ENCODE assay signal across 8 mouse cellular contexts in the genomic region with DNA sequence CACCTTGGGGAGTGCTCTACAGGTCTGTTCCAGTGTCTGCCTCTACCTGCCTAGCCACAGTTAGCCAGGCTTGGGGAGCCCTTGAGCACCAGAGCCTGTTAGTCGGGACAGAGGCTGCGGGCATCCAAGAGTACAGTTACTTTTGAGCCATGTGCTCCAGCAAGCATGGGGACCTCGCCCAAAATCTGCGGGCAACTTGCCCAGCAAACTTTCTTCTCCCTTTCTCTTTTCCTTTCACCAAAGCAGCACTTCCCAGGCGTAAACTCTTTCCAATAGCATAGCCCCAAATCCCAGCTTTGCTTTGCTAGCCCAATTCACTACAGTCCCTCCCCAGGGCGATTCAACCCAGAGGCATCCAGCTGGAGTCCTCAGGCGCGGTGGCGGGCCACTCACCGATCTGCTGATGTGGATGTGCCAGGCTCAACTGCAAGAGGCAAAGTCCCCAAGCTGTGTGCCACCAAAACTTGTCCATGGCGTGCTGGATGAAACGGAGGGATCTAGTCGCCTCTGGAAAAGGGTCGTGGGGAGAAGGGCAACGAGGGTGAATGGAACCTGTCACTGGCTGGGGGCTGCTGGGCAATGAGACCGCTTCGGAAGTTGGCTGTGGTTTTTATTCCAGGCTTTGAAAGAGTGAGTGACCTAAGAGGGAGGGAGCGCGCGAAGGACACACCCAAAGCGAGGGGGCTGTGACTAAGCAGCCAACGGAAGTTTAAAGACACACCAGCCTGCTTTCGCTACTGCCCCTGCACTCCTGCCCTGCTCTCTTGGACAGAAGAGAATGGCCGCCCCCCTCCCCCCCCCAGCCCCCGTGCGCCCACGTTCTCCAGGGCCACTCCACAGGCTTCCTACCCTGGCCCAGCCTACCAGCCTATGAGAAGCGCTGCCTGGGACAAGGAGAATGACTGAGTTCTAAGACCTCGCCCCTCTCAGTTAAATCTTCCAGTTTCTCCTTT. TPM values are rescaled to one million over a fixed set of nuclear protein-coding genes. Genes with fewer than 3 reads are reported as not detected.
DNase-seq lines count a peak whose midpoint lies in the region; ATAC-seq and TF ChIP-seq lines count a peak whose summit lies in the region.

Cd44 (minus strand) TSS at position 791 of the 953 bp plus-strand sequence.

- intact Hi-C loops in heart, adult 2 months (cut with DNase I): loop anchor here (5.0 kb wide), 1 partner anchor 34 kb away; no protein-coding TSS in a partner anchor

- TF ChIP-seq EP300 in heart, adult 2 months (IDR thresholded peaks at IDR 0.05; ENCODE audit: insufficient read depth, low read depth, low read length): no peak

- TF ChIP-seq CTCF in heart, adult 2 months (IDR thresholded peaks at IDR 0.05): no peak

- H3K36me3 ChIP-seq in heart, adult 2 months (ENCODE audit: control insufficient read depth, insufficient read depth, low read length): no peaks in the 10 kb centered on the region
- no peaks in the 10 kb centered on the region for H3K36me3 ChIP-seq in lung, embryonic 15.5 days
- no peaks in the 10 kb centered on the region for H3K36me3 ChIP-seq in neural tube, embryonic 15.5 days

- H3K4me2 ChIP-seq in lung, embryonic 15.5 days: peak within 1 kb of the TSS; percentile 73
- peak within 1 kb of the TSS; percentile 65 for H3K4me2 ChIP-seq in neural tube, embryonic 15.5 days

- H3K9ac ChIP-seq in heart, adult 2 months (ENCODE audit: low read depth, low read length): peak within 1 kb of the TSS; percentile 29
- H3K9ac ChIP-seq in lung, embryonic 15.5 days: peak within 1 kb of the TSS; percentile 53
- H3K9ac ChIP-seq in neural tube, embryonic 15.5 days (replicated peaks): peak within 1 kb of the TSS; percentile 6; the same call in 1 of the 2 replicates

- WGBS in heart, adult 2 months: under 1% methylated on average over 29 of the region's 29 CpGs
- 1% methylated on average over 29 of the region's 29 CpGs for WGBS in lung, embryonic 15.5 days
- 1% methylated on average over 27 of the region's 29 CpGs for WGBS in neural tube, embryonic 15.5 days

- no peaks in the 10 kb centered on the region for H3K9me3 ChIP-seq in lung, embryonic 15.5 days
- H3K9me3 ChIP-seq in neural tube, embryonic 15.5 days (replicated peaks): no peaks in the 10 kb centered on the region

- DNase-seq in right cerebral cortex, adult 2 months (ENCODE audit: low spot score in 2 of 2): peak; percentile 14 to 26
- DNase-seq in right cerebral cortex, adult 18-20 months: no peak
- peak; percentile 11 for DNase-seq in embryo, embryonic 11.5 days (ENCODE audit: low read depth, low spot score)
- DNase-seq in heart, adult 2 months: peak; percentile 70 to 79
- DNase-seq in kidney, adult 18-20 months: peak; percentile 11
- DNase-seq in thymus, postnatal 14 days: peak; percentile 60

- peak; percentile 60 for TF ChIP-seq POLR2A in heart, adult 2 months (IDR thresholded peaks at IDR 0.05; ENCODE audit: insufficient read depth, low read depth, low read length)

- H3K79me2 ChIP-seq in heart, adult 2 months (replicated peaks; ENCODE audit: control insufficient read depth, insufficient read depth, low read length): 0 out of 2 replicates have a peak, but pooled peaks cover 1% of the 10 kb centered on the region

- peak within 1 kb of the TSS; percentile 77 for H3K27ac ChIP-seq in heart, adult 2 months
- H3K27ac ChIP-seq in lung, embryonic 15.5 days: peak within 1 kb of the TSS; percentile 63
- no peak within 1 kb of the TSS for H3K27ac ChIP-seq in neural tube, embryonic 15.5 days (replicated peaks)

- H3K4me3 ChIP-seq in heart, adult 2 months: peak within 1 kb of the TSS; percentile 56
- H3K4me3 ChIP-seq in lung, embryonic 15.5 days: peak within 1 kb of the TSS; percentile 56
- peak within 1 kb of the TSS; percentile 40 for H3K4me3 ChIP-seq in neural tube, embryonic 15.5 days (replicated peaks)

- no peaks in the 10 kb centered on the region; the same call in none of the 2 replicates for H3K4me1 ChIP-seq in heart, adult 2 months (ENCODE audit: control insufficient read depth, insufficient read depth, low read length)
- peaks cover 28% of the 10 kb centered on the region for H3K4me1 ChIP-seq in lung, embryonic 15.5 days
- H3K4me1 ChIP-seq in neural tube, embryonic 15.5 days: peaks cover 9% of the 10 kb centered on the region

- ATAC-seq in lung, embryonic 15.5 days (ENCODE audit: borderline replicate concordance, extremely low read depth, low FRiP score, low TSS enrichment): peak; percentile 92
- ATAC-seq in neural tube, embryonic 15.5 days (ENCODE audit: low FRiP score): peak; percentile 41; the same call in 1 of the 2 replicates

- H3K27me3 ChIP-seq in heart, adult 2 months (ENCODE audit: control insufficient read depth, insufficient read depth, low read length): no peaks in the 10 kb centered on the region
- no peaks in the 10 kb centered on the region for H3K27me3 ChIP-seq in lung, embryonic 15.5 days
- H3K27me3 ChIP-seq in neural tube, embryonic 15.5 days (replicated peaks): peaks cover 17% of the 10 kb centered on the region

RNA-seq across cellular contexts. Expression of gene Cd44, which starts in this region (rescaled TPM):
- total RNA-seq in heart, adult 2 months (2021): 10 to 100 TPM in 1 of 2 experiments, 1 to 10 TPM in 1; 8.4 to 10.8 TPM
- 9.1 and 10.4 TPM in 2 replicates for polyA plus RNA-seq in heart, adult 2 months (2012; rRNA removed)
- polyA plus RNA-seq in lung, embryonic 15.5 days (2015; fragmentation: Nextera tagmentation; extraction: Ambion mirVana): 30.0 and 30.9 TPM in 2 replicates
- polyA plus RNA-seq in neural tube, embryonic 15.5 days (2015; fragmentation: Nextera tagmentation; extraction: Ambion mirVana): 6.9 and 9.8 TPM in 2 replicates
